Mouse (Mus musculus) midbrain, embryonic 10.5 days (tissue): ENCODE measurements around the gene Cd300c. TPM values are rescaled to one million over a fixed set of nuclear protein-coding genes. Genes with fewer than 3 reads are reported as not detected.
"Not testable (repeated sequence)": the region's sequence is repeated elsewhere in the genome, so short reads cannot be mapped to it uniquely, and the experiment has no call there.

Experiments used
- DNase-seq: peaks from one replicate; pipeline ENCODE4 v3.0.0-alpha.2; 2017; ENCODE audit warnings: low spot score
- H3K27ac ChIP-seq: fragments of 300-500 bp; sonication (generic); replicated peaks from 2 replicates; pipeline ENCODE4 v1.5.1; 2016; ENCODE audit warnings: mild to moderate bottlenecking
- H3K27me3 ChIP-seq: fragments of 300-500 bp; sonication (generic); 2 replicates; pipeline ENCODE4 v1.6.1; 2016; ENCODE audit warnings: low read depth, mild to moderate bottlenecking; ENCODE audit not compliant: poor library complexity, severe bottlenecking
- H3K36me3 ChIP-seq: fragments of 300-500 bp; sonication (generic); 2 replicates; pipeline ENCODE4 v1.6.1; 2016; ENCODE audit warnings: mild to moderate bottlenecking, moderate library complexity
- H3K4me1 ChIP-seq: fragments of 300-500 bp; sonication (generic); 2 replicates; pipeline ENCODE4 v1.6.1; 2016
- H3K4me3 ChIP-seq: fragments of 300-500 bp; sonication (generic); 2 replicates; pipeline ENCODE4 v1.5.1; 2016; ENCODE audit warnings: mild to moderate bottlenecking, moderate library complexity
- H3K9me3 ChIP-seq: fragments of 300-500 bp; sonication (generic); replicated peaks from 2 replicates; pipeline ENCODE4 v1.6.1; 2016; ENCODE audit warnings: mild to moderate bottlenecking
- WGBS: fragments of 180-500 bp; shearing (Covaris S2); methylation state at CpG from one replicate; pipeline ENCODE4 v1.1.7; 2016; 5-methylcytosine and 5-hydroxymethylcytosine counted together
- polyA plus RNA-seq: library from polyadenylated mRNA; unstranded; fragments of >200 nt; fragmentation: Nextera tagmentation; extraction: Ambion mirVana; gene quantifications from 2 replicates; pipeline ENCODE4 v1.2.1, GENCODE M21; 2016

Cd300c gene
- polyA plus RNA-seq: not detected in 2 replicates

DNA sequence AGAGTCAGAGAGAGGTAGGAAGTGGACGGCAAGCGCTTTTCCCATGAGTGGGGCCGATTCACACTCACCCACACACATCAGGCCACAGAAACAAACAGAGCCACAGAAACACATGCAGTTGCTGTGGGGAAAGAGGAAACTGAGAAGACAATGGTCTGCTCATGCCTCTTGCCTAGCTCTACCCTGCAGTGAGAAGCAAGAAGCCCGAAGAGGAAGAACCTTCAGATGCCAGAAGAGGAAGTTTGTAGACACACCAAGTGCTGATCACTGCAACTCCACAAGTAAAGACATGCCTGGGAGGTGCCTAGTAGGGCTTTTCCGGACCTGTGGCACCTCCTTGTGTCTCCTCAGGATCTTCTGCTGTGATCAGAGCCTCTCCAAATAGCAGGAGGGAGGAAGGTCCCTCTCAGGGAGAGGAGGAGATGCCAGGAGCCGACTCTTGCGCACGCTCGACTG lies at the start of gene Cd300c:
Gene Cd300c (minus strand): TSS at position 406 of the 456 bp plus-strand sequence.
- H3K9me3 ChIP-seq: peaks cover 12% of the 10 kb centered on the region
- no peak for DNase-seq
- no peaks in the 10 kb centered on the region for H3K36me3 ChIP-seq
- H3K27me3 ChIP-seq: no peaks in the 10 kb centered on the region
- 84% methylated on average over 9 of the region's 9 CpGs for WGBS
- H3K4me1 ChIP-seq: no peaks in the 10 kb centered on the region
- H3K4me3 ChIP-seq: no peak within 1 kb of the TSS
- H3K27ac ChIP-seq: no peak within 1 kb of the TSS

DNA sequence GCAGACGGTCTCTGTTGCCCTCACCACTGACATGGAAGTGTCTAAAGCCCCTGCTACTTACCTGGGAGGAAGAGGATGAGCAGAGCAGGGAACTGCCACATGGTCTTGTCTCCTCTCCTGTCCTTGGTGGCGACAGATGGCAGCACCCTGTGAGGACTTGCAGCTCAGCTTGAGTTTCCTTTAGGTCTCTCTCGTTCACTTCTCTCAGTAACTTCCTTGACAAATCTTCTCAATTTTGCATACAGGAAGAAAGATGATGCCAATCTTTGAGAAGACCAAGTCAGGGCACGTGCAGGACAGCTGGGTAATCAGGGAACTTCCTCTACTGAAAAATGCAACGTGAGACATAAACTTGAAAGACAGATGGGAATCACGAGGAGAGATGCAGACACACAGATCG lies 47.1 kb upstream of the Cd300c start, which contains the start of gene Cd300ld2:
Gene Cd300ld2 (minus strand): TSS at position 101 of the 400 bp plus-strand sequence.
- H3K27ac ChIP-seq, H3K27me3 ChIP-seq, DNase-seq, H3K36me3 ChIP-seq, H3K4me3 ChIP-seq, H3K9me3 ChIP-seq, H3K4me1 ChIP-seq: not testable (repeated sequence)
- WGBS: no CpG with 5 or more reads among the region's 7 CpGs

DNA sequence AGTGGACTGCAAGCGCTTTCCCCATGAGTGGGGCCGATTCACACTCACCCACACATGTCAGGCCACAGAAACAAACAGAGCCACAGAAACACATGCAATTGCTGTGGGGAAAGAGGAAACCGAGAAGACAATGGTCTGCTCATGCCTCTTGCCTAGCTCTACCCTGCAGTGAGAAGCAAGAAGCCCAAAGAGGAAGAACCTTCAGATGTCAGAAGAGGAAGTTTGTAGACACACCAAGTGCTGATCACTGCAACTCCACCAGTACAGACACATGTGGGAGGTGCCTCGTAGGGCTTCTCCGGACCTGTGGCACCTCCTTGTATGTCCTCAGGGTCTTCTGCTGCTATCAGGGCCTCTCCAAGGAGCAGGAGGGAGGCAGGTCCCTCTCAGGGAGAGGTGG lies 35.1 kb upstream of the Cd300c start:
- DNase-seq: no peak

DNA sequence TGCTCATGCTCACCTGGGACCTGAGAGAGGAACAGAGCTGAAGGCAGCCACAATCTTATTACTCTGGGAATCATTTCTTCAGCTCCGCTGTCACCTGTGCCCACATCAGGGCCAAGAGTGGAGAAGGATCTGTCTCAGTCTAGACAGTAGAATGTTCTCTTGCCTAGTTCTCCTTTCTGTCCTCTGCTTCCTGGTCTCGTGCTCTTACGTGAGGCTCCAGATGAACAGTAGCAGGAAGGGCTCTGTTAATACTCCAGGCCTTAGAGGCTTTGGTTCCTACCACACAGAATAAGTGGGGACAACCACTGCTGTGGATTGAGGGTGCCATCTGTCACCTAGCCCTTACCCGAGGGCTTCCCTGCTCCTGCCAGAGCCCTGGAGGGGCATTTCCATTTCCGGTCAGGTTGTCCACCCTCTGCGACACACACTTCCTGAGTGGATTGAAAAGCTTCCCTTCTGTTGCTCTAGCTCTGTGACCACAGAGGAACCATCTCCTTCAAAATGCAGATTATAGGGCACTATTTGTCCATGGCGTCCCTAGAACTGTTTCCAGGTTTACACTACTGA lies 32.6 kb upstream of the Cd300c start, which contains the start of gene Cd300c2:
Gene Cd300c2 (minus strand): TSS at position 407 of the 567 bp plus-strand sequence.
- Histone ChIP-seq H3K4me3 (no peak within 1 kb of the TSS), H3K27me3 (no peaks in the 10 kb centered on the region), H3K27ac (no peak within 1 kb of the TSS), H3K9me3 (no peaks in the 10 kb centered on the region), H3K36me3 (no peaks in the 10 kb centered on the region), H3K4me1 (no peaks in the 10 kb centered on the region)
- no peak for DNase-seq
- WGBS: 83% methylated on average over 7 of the region's 7 CpGs

More for the DNA sequence above, 35.1 kb upstream of the Cd300c start:
- WGBS: 88% methylated on average over 5 of the region's 5 CpGs
- Histone ChIP-seq H3K27me3 (no peaks in the 10 kb centered on the region), H3K9me3 (no peaks in the 10 kb centered on the region), H3K4me3 (no peak overlapping the region), H3K27ac (no peak overlapping the region), H3K4me1 (no peaks in the 10 kb centered on the region), H3K36me3 (no peaks in the 10 kb centered on the region)

DNA sequence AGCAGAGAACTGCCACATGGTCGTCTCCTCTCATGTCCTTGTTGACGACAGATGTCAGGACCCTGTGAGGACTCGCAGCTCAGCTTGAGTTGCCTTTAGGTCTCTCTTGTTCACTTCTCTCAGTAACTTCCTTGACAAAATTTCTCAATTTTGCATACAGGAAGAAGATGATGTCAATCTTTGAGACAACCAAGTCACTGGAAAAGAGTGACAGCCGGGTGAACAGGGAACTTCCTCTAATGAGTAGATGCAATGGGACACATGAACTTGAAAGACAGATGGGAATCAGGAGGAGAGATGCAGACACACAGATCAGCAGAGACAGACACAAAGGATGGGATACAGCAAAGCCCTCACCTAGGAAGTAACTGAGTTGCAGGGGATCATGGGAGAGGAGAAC lies 20.8 kb upstream of the Cd300c start, which contains the start of gene Cd300ld:
Gene Cd300ld (minus strand): TSS at position 130 of the 400 bp plus-strand sequence.
- Histone ChIP-seq H3K27me3 (no peaks in the 10 kb centered on the region), H3K4me1 (no peaks in the 10 kb centered on the region), H3K4me3 (no peak within 1 kb of the TSS), H3K36me3 (no peaks in the 10 kb centered on the region), H3K9me3 (no peaks in the 10 kb centered on the region), H3K27ac (no peak within 1 kb of the TSS)
- DNase-seq: no peak
- 90% methylated on average over 4 of the region's 4 CpGs for WGBS

DNA sequence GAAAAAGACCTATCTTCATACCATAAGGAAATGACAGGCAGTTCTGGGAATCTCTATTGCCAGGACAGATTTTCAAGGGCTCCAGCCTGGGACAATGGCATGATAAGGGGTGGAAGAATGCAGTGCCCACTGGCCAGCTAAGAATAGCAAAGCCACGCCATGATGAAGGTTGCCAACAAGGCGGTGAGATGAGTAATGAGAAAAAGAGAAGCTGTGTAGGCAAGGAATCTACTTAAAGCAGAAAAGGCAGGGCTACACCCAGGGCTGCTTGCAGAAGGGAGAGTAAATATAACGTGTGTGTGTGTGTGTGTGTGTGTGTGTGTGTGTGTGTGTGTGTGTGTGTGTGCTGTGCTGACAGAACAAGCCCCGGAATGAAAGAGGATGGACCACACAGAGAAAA lies 12.9 kb upstream of the Cd300c start:
- DNase-seq: no peak
- H3K4me3 ChIP-seq: no peak overlapping the region
- WGBS: 77% methylated on average over 4 of the region's 4 CpGs
- no peaks in the 10 kb centered on the region for H3K4me1 ChIP-seq
- H3K27me3 ChIP-seq: no peaks in the 10 kb centered on the region
- H3K9me3 ChIP-seq: peaks cover 30% of the 10 kb centered on the region
- H3K36me3 ChIP-seq: no peaks in the 10 kb centered on the region
- H3K27ac ChIP-seq: no peak overlapping the region

DNA sequence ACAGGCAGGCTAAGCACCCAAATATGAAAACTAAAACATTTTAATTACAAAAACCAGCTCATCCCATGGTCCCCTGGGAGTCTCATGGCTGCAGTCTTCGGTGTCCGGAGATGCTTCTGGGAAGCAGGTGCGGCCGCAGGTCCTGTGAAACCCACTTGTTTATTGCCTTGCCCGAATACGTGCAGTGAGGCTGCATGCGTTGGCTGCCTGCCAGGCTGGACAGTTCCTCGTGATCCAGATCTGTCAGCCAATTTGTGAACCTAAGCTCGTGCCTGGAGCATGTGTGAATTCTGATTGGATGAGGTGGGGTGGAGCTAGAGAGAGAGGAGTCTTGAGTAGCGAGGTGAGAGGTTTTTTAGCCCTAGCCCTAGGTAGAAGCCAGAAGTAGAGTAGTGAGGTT lies 3.8 kb upstream of the Cd300c start:
- Histone ChIP-seq H3K4me1 (no peaks in the 10 kb centered on the region), H3K27ac (no peak overlapping the region), H3K27me3 (no peaks in the 10 kb centered on the region), H3K9me3 (peaks cover 25% of the 10 kb centered on the region), H3K36me3 (no peaks in the 10 kb centered on the region), H3K4me3 (no peak overlapping the region)
- DNase-seq: no peak
- 88% methylated on average over 10 of the region's 10 CpGs for WGBS

DNA sequence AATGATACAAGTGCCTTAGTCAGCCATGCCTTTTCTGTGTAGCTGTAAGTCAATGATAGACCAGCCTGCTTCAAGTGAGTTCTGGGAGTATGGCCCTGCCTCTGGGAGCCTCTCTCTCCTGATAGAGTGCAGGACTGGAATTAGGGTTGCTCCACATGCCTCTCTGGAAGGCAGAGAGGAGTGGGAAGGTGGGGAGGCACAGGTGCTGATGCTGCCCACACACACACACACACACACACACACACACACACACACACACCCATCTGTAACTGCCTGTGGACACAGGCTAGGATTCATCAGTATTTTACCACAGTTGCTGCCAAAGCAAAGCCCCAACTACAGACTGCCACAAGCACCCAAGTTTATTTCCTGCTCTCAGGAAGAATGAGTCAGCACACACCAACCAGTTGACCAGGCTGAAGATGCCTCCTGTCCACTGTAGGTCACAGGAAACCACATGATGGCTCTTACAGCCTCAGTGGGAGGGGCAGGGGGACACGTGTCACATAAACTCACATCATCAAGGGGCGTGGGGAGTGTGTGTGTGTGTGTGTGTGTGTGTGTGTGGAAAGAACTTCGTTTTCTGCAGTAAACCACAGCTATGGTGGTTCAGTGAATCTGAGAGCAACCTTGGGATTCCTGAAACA lies 3.7 kb downstream of the Cd300c start:
- Histone ChIP-seq H3K4me1 (no peaks in the 10 kb centered on the region), H3K27ac (no peak overlapping the region), H3K27me3 (no peaks in the 10 kb centered on the region), H3K36me3 (no peaks in the 10 kb centered on the region), H3K9me3 (no peaks in the 10 kb centered on the region), H3K4me3 (no peak overlapping the region)
- DNase-seq: no peak
- 60% methylated on average over 3 of the region's 3 CpGs for WGBS

DNA sequence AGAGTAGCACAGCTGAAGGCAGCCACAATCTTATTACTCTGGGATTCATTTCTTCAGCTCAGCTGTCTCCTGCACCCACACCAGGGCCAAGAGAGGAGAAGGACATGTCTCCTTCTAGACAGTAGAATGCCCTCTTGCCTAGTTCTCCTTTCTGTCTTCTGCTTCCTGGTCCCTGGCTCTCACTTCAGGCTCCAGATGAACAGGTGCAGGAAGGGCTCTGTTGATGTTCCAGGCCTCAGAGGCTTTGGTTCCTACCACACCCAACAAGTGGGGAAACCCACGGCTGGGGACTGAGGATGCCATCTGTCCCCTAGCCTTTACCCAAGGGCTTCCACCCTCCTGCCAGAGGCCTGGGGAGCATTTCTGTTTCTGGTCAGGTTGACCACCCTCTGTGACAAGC lies 8.6 kb downstream of the Cd300c start:
- Histone ChIP-seq H3K27me3 (no peaks in the 10 kb centered on the region), H3K4me1 (no peaks in the 10 kb centered on the region), H3K9me3 (no peaks in the 10 kb centered on the region), H3K36me3 (no peaks in the 10 kb centered on the region), H3K4me3 (no peak overlapping the region), H3K27ac (no peak overlapping the region)
- WGBS: 58% methylated on average over 1 of the region's 1 CpGs
- DNase-seq: peak; percentile 5

DNA sequence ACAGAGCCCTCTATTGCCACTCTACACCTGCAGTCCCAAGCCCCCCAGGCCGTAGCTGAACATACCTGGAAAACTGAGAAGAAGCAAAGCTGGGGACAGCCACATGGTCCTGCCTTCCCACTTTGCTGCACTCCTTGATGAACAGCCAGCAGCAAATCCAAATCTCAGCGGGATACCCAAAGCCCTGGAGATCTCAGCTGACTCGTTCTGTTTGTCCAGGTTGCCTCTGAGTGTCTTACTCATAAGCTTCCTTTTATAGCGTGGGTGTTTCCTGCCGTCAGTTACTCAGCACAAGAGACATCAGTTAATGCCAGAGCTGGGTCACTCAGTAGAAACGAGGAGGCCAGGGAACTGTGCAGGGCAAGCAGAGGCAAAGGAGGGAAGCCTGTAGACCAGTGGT lies 34.8 kb downstream of the Cd300c start, which contains the start of gene Cd300lb:
Gene Cd300lb (minus strand): TSS at position 243 of the 400 bp plus-strand sequence.
- H3K4me1 ChIP-seq: no peaks in the 10 kb centered on the region
- no peak for DNase-seq
- H3K9me3 ChIP-seq: no peaks in the 10 kb centered on the region
- H3K27ac ChIP-seq: no peak within 1 kb of the TSS
- H3K36me3 ChIP-seq: no peaks in the 10 kb centered on the region
- no peak within 1 kb of the TSS for H3K4me3 ChIP-seq
- 71% methylated on average over 6 of the region's 6 CpGs for WGBS
- no peaks in the 10 kb centered on the region for H3K27me3 ChIP-seq

DNA sequence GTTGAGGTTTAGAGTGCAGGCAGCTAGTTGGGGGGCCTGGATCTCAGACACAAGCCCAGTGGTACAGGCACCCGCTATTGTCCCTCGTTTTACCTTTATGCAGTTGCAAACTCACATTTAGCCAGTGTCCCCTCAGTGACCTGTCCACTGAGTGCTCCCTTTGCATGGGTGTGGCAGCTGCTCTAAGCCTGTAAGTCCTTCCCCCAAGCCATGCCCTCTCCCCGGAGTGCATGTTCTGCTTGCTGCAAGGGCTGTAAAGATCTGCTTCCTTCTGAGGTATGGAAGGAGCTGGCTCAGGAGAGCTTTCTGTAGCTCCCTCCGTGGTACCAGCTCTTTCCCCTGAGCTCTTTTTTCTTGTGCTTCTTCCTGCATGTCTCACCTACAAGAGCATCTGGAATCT lies 35.4 kb downstream of the Cd300c start:
- no peaks in the 10 kb centered on the region for H3K27me3 ChIP-seq
- no peaks in the 10 kb centered on the region for H3K4me1 ChIP-seq
- H3K4me3 ChIP-seq: no peak overlapping the region
- DNase-seq: no peak
- H3K27ac ChIP-seq: no peak overlapping the region
- no peaks in the 10 kb centered on the region for H3K36me3 ChIP-seq
- 80% methylated on average over 4 of the region's 4 CpGs for WGBS
- H3K9me3 ChIP-seq: no peaks in the 10 kb centered on the region

DNA sequence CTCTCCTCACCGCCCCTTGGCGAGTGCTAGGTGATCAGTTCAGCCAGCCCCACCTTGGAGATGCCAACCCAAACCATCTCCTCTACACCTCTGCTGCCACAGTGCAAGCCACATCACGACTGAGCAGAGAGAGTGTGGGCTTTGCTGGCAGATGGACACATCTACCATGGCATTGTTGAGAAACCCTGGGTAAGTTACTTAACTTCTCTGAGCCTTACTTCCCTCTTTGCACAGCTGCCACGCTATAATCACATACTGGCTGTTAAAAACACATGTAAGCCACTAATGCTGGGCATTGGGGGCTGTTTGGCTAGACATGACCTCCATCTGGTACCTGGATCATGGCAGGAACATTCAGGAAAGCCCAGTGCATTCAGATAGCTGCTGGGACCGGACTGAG lies 37.9 kb downstream of the Cd300c start:
- no peak for DNase-seq
- 78% methylated on average over 5 of the region's 5 CpGs for WGBS
- Histone ChIP-seq H3K36me3 (no peaks in the 10 kb centered on the region), H3K4me3 (no peak overlapping the region), H3K4me1 (no peaks in the 10 kb centered on the region), H3K9me3 (no peaks in the 10 kb centered on the region), H3K27ac (no peak overlapping the region), H3K27me3 (no peaks in the 10 kb centered on the region)

DNA sequence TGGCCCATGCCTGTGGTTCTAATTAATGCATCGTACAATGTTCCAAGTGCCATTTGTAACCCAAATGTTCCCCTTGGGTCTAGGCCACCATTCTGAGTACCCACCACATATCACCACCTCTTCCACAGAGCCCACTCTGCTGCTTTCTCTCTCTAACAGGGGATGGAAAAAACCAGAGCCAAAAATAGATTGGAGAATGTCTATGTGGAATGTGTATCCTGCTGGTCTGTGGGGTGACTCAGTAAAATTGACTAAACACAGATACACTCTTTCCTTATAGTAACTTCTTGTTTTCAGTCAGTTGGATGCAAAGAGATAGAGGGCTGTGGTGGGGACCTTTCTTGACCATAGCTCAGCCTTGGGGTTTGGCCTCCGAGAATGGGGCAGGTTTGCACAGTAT lies 39.4 kb downstream of the Cd300c start:
- WGBS: 93% methylated on average over 2 of the region's 2 CpGs
- Histone ChIP-seq H3K27me3 (no peaks in the 10 kb centered on the region), H3K4me3 (no peak overlapping the region), H3K4me1 (no peaks in the 10 kb centered on the region), H3K9me3 (no peaks in the 10 kb centered on the region), H3K27ac (no peak overlapping the region), H3K36me3 (no peaks in the 10 kb centered on the region)
- DNase-seq: no peak
